Mouse (Mus musculus) hindbrain, postnatal 0 days (tissue): Measurements from ENCODE around the gene Ccdc6. TPM values are rescaled to one million over a fixed set of nuclear protein-coding genes. Genes with fewer than 3 reads are reported as not detected.

Experiments used
- ATAC-seq: fragments of 200-750 bp; cut with Nextera tagmentation; 2 replicates; pipeline ENCODE4 v1.8.0; 2017; ENCODE audit warnings: mild to moderate bottlenecking, moderate TSS enrichment, moderate library complexity
- DNase-seq: peaks from one replicate; pipeline ENCODE4 v3.0.0-alpha.2; 2015; ENCODE audit warnings: low spot score
- H3K27ac ChIP-seq: fragments of 300-500 bp; sonication (generic); 2 replicates; pipeline ENCODE4 v1.5.1; 2014; ENCODE audit warnings: mild to moderate bottlenecking
- H3K27me3 ChIP-seq: fragments of 300-500 bp; sonication (generic); 2 replicates; pipeline ENCODE4 v1.6.1; 2014; ENCODE audit warnings: low read length, mixed read lengths; ENCODE audit not compliant: insufficient read depth
- H3K36me3 ChIP-seq: fragments of 300-500 bp; sonication (generic); 2 replicates; pipeline ENCODE4 v1.6.1; 2014; ENCODE audit warnings: low read length, mixed read lengths; ENCODE audit not compliant: insufficient read depth
- H3K4me1 ChIP-seq: fragments of 300-500 bp; sonication (generic); 2 replicates; pipeline ENCODE4 v1.6.1; 2014; ENCODE audit warnings: antibody characterized with exemption, low read length, mixed read lengths; ENCODE audit not compliant: insufficient read depth
- H3K4me2 ChIP-seq: fragments of 300-500 bp; sonication (generic); 2 replicates; pipeline ENCODE4 v1.6.1; 2014; ENCODE audit warnings: low read depth, mild to moderate bottlenecking, low read length, moderate library complexity, mixed read lengths
- H3K4me3 ChIP-seq: fragments of 300-500 bp; sonication (generic); 2 replicates; pipeline ENCODE4 v1.5.1; 2014; ENCODE audit warnings: low read length
- H3K9ac ChIP-seq: fragments of 300-500 bp; sonication (generic); replicated peaks from 2 replicates; pipeline ENCODE4 v1.6.1; 2014; ENCODE audit warnings: mild to moderate bottlenecking, low read length, moderate library complexity, mixed read lengths
- H3K9me3 ChIP-seq: fragments of 300-500 bp; sonication (generic); 2 replicates; pipeline ENCODE4 v1.6.1; 2016; ENCODE audit warnings: low read length, mixed read lengths
- CTCF ChIP-seq: IDR thresholded peaks from 2 replicates; pipeline ENCODE4 v1.5.1; 2016; ENCODE audit warnings: antibody characterized with exemption, control low read depth, low read depth
- WGBS: fragments of 180-500 bp; shearing (Covaris S2); extraction: QIAGEN DNeasy Blood & Tissue Kit; methylation state at CpG from one replicate; pipeline ENCODE4 v1.1.7; 2014; 5-methylcytosine and 5-hydroxymethylcytosine counted together
- polyA plus RNA-seq: library from polyadenylated mRNA; unstranded; fragments of >200 nt; fragmentation: Nextera tagmentation; extraction: Ambion mirVana; gene quantifications from 2 replicates; pipeline ENCODE4 v1.2.1, GENCODE M21; 2015
- total RNA-seq: library from RNA; depleted of rRNA; stranded (reverse); fragments of >200 nt; gene quantifications from 2 replicates; pipeline ENCODE4 v1.2.3, GENCODE M21; 2014

Gene Ccdc6
- total and polyA plus RNA-seq, 2 experiments from 2014 or later: 22.9 to 29.7 TPM

DNA sequence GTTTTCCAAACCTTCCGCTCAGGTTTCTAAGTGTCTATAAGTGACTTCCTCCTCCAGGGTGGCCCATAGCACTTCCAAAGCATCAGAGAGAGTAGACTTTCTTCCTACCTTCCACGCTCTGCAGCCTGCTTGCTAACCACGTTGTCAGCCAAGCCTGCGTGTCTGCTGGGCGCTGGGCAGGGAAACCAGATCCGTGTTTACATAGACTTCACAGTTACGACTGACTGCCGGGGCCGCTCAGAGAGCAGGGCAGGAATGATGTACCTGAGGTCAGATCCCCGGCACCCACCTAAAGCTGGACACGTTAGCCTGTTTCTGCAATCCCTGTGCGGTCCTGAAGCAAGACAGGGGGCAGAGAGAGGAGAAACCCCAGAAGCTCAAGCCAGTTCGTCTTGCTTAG is 71.5 kb downstream of the Ccdc6 start:
- no peak for ATAC-seq
- Histone ChIP-seq H3K4me3 (no peak overlapping the region), H3K4me1 (0 out of 2 replicates have a peak, but pooled peaks cover 3% of the 10 kb centered on the region), H3K9ac (no peak overlapping the region), H3K36me3 (peaks cover 34% of the 10 kb centered on the region; the same call in 1 of the 2 replicates), H3K27me3 (no peaks in the 10 kb centered on the region), H3K4me2 (no peak overlapping the region), H3K27ac (peak overlapping the region; percentile 11; the same call in 1 of the 2 replicates), H3K9me3 (no peaks in the 10 kb centered on the region)
- 78% methylated on average over 13 of the region's 13 CpGs for WGBS
- DNase-seq: no peak
- no peak for TF ChIP-seq CTCF

DNA sequence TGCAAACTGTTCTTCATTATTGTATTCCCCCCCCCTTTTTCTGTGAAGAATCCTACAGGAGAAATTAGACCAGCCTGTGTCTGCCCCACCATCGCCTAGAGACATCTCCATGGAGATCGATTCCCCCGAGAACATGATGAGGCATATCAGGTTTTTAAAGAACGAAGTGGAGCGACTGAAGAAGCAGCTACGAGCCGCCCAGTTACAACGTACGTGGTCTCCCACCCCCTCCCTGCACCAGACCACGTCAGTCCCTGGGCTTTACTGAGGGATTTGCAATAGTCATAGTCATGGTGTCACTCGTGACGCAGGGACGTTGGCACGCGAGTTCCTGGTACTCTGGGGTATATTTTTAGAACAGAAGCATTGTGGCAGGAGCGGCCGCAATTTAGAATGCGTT is 72.1 kb downstream of the Ccdc6 start:
- no peak overlapping the region for H3K4me3 ChIP-seq
- no peak overlapping the region for H3K4me2 ChIP-seq
- no peak for TF ChIP-seq CTCF
- WGBS: 56% methylated on average over 18 of the region's 18 CpGs
- no peaks in the 10 kb centered on the region for H3K9me3 ChIP-seq
- DNase-seq: peak; percentile 54
- ATAC-seq: peak; percentile 81
- H3K27me3 ChIP-seq: no peaks in the 10 kb centered on the region
- no peaks in the 10 kb centered on the region for H3K4me1 ChIP-seq
- H3K36me3 ChIP-seq: peaks cover 34% of the 10 kb centered on the region; the same call in 1 of the 2 replicates
- no peak overlapping the region; the same call in 1 of the 2 replicates for H3K27ac ChIP-seq
- H3K9ac ChIP-seq: no peak overlapping the region

DNA sequence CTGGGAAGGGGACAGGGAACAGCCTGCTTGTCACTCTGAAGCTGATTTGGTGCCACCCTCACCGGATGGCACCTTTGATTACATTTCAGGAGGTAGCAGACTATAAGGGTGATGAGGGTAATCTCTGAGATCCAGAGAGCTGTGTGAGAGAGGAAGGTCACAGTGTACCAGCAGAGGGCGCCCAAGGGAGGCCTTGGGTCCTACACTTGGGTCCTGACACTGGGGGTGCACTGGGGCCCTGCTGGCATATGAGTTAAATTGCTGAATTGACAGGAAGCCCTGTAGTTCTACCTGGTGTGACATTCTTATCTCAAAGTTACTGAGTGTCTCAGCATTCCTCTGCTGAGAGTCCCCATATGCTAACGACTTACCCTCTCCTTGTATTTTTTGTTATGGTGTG is 76.4 kb downstream of the Ccdc6 start:
- no peak for ATAC-seq
- no peaks in the 10 kb centered on the region for H3K27me3 ChIP-seq
- WGBS: 63% methylated on average over 3 of the region's 3 CpGs
- peaks cover 38% of the 10 kb centered on the region; the same call in 1 of the 2 replicates for H3K36me3 ChIP-seq
- no peaks in the 10 kb centered on the region for H3K4me1 ChIP-seq
- peak; percentile 77 for TF ChIP-seq CTCF
- no peak overlapping the region for H3K9ac ChIP-seq
- no peak overlapping the region for H3K4me2 ChIP-seq
- H3K27ac ChIP-seq: no peak overlapping the region
- H3K4me3 ChIP-seq: no peak overlapping the region
- H3K9me3 ChIP-seq: no peaks in the 10 kb centered on the region
- DNase-seq: peak; percentile 63

DNA sequence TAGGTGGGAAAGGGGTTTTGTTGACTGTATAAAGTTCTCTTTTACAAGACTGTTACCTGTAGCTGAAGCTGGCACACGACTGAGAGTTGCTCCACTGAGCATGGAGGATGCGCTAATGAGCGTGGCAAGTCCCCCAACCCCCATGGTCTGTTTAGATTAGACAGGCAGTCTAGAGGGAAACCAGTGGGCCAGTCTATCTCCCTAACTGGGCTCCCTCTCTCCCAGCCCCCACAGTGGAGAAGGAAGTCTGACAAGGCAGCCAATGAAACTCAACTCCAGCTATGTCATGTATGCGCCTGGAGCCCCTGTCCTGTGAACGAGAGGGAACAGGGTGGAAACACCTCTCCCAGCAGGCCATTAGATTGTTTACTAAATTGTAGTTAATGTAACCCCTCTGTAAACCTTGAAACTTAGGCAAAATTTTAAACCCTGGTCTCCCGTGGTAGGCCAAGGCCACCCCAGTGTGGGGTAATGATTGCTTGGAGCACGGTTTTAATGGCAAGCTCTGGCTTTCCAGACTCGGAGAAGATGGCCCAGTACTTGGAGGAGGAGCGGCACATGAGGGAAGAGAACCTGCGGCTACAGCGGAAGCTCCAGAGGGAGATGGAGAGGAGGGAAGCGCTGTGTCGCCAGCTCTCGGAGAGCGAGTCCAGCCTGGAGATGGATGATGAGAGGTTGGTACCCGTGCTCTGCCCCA is 77.7 kb downstream of the Ccdc6 start:
- Histone ChIP-seq H3K27ac (no peak overlapping the region), H3K4me3 (no peak overlapping the region), H3K9ac (no peak overlapping the region), H3K4me1 (no peaks in the 10 kb centered on the region), H3K9me3 (no peaks in the 10 kb centered on the region), H3K36me3 (peaks cover 30% of the 10 kb centered on the region; the same call in 1 of the 2 replicates), H3K4me2 (no peak overlapping the region), H3K27me3 (no peaks in the 10 kb centered on the region)
- WGBS: 71% methylated on average over 16 of the region's 16 CpGs
- no peak for DNase-seq
- no peak for TF ChIP-seq CTCF
- ATAC-seq: no peak; the same call in 1 of the 2 replicates

DNA sequence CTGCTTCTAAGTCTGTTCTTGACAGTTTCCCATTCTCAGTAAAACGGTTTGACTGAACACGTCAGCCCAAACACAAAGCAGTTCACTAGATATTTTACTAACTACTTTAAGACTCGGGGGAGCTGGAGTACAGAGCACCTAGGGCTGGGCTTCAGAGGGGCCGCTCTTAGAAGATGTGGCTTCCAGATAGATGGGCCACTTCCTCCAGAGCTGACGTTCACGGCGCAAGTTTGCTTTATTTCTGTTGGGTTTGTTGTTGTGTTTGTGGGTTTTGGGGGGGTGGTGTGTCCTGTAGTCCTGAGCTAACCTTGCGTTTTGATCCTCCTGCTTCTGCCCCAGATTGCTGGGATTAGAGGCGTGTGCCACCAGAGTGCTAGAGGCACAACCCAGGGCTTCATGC is 83.8 kb downstream of the Ccdc6 start:
- Histone ChIP-seq H3K4me1 (no peaks in the 10 kb centered on the region), H3K27ac (no peak overlapping the region), H3K9me3 (no peaks in the 10 kb centered on the region), H3K4me3 (no peak overlapping the region), H3K27me3 (no peaks in the 10 kb centered on the region), H3K4me2 (no peak overlapping the region), H3K36me3 (peaks cover 6% of the 10 kb centered on the region; the same call in 1 of the 2 replicates), H3K9ac (no peak overlapping the region)
- no peak for TF ChIP-seq CTCF
- DNase-seq (no peak), ATAC-seq (no peak)
- 90% methylated on average over 9 of the region's 9 CpGs for WGBS

DNA sequence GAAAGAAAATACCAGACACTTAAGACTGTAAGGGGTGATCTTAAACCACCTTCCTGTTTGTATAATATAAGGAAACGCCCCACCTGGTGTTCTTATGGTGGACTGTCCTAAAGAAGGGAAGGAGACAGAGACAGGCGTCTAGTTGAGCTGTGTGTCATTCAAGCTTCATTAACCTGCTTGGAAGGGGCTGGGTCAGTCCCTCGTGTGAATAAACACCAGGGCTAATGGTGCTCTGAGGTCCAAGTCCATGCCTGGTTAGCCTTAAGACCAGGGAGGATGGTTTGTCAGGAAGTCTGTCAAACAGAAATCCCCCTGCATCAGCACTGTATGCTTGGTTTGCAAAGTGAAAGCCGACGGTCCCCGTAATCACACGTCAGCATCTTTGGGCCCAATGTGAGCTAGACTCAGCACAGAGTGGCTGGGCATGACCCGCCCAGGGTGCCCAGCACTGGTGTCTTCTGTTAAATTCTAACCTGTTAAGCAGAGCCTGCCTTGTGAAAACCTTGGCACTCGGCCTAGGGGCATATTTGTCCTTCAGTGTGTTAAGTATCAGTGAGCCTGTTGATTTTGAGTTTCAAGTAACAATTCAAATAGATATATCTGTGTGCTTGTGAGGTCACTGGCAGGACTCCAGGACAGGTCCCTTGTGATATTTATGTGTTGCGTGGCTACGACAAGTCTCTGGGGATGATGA is 84.5 kb downstream of the Ccdc6 start:
- no peak overlapping the region for H3K4me2 ChIP-seq
- TF ChIP-seq CTCF: no peak
- DNase-seq: no peak
- H3K27me3 ChIP-seq: no peaks in the 10 kb centered on the region
- 84% methylated on average over 11 of the region's 11 CpGs for WGBS
- H3K27ac ChIP-seq: no peak overlapping the region
- H3K9me3 ChIP-seq: no peaks in the 10 kb centered on the region
- ATAC-seq: no peak
- H3K36me3 ChIP-seq: peaks cover 6% of the 10 kb centered on the region; the same call in 1 of the 2 replicates
- H3K4me1 ChIP-seq: no peaks in the 10 kb centered on the region
- H3K4me3 ChIP-seq: no peak overlapping the region
- H3K9ac ChIP-seq: no peak overlapping the region
